Mouse (Mus musculus): ENCODE data around the gene Gcnt1.

DNA sequence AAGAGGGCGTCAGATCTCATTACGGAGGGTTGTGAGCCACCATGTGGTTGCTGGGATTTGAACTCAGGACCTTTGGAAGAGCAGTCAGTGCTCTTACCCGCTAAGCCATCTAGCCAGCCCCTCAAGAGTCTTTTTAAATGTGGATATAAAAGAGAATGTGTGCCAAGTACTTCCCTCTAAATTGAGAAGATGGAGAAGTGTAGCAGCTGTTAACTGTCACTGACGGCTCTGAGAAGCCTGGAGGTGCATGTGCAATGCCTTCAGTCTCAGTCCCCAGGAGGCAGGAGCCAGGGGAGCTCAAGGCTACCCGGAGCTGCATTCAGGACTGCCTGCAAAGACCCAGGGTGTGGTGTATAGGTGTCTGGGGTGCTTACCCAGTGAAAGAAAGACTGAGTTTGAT lies 25.3 kb upstream of the Gcnt1 start:
- TF ChIP-seq CTCF (IDR thresholded peaks at IDR 0.05; ENCODE audit: borderline replicate concordance, insufficient read depth, low read length) (no peak), POLR2A (IDR thresholded peaks at IDR 0.05; ENCODE audit: low read depth, low read length) (no peak)
